Mouse (Mus musculus) adrenal gland, adult 8-10 months (tissue): ENCODE measurements around the gene Ric8b. TPM values are rescaled to one million over a fixed set of nuclear protein-coding genes. Genes with fewer than 3 reads are reported as not detected.
A peak's percentile ranks its signal among the peaks of the same experiment; 100 is the strongest.

Source experiments
- DNase-seq: peaks from one replicate; pipeline ENCODE4 v3.0.0; 2022
- total RNA-seq, 4 experiments: library from RNA; stranded (reverse); gene quantifications; 2 replicates each; pipeline ENCODE4 v1.2.4; 2022

Gene Ric8b
- total RNA-seq = 10 to 100 TPM; 28.9 to 43.8 (median 33.8) TPM

- peak; percentile 95 for DNase-seq
These were observed at the start of gene Ric8b for GRCm38 (mm10) chr10:84916810-84917730. Gene Ric8b (plus strand): TSS chr10:84917616.

GRCm38 (mm10) chr10:84871285-84871684, 46.1 kb upstream of the Ric8b start:
- DNase-seq = no peak

DNA sequence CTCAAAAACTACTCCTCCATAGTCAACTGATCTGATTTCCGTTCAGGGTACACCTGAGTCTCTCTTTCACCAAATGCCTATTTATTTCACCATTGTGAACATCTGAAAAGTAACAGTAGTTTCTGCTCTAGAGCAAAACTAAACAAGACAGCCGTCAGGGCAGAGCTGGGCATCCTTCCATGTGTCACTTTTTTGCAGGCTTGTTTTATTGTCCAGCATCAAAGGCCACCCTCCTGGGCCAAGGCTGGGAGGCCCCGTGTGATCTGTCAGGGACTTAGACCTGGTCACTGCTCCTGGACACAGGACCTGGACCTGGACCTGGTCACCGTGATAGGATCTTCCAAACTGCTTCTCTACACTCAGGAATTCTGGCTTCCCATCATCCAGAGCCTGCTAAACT, 45.5 kb upstream of the Ric8b start:
- DNase-seq = peak; percentile 19

- no peak for DNase-seq
These were observed 37.4 kb upstream of the Ric8b start for GRCm38 (mm10) chr10:84879823-84880571.

- DNase-seq = no peak
These were observed 34.9 kb upstream of the Ric8b start for GRCm38 (mm10) chr10:84882528-84882927.

DNA sequence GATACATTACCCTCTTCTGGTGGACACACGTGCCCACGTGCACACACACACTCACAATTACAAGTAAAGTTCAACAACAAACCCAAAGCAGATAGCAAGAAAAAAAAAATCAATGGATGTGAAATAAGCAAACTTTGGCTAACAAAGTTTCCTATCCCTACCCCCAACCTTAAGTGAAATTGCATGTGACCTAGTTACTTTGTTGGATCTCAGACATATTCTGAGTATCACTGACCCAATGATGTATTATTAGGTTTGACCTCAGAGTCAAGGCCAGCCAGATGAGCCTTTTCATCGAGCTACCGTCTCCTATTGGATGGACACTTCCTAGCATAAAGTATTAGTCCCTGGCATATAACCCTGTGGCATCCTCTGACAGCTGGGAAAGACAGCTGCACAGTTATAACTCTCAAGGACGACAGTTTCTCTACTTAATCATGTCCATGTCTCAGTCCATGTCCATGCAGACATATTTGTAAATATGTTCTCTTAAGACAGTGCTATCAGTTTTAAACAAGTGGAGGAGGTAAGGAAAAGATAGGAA, 32.0 kb upstream of the Ric8b start:
- no peak for DNase-seq

- no peak for DNase-seq
These were observed 31.2 kb upstream of the Ric8b start for GRCm38 (mm10) chr10:84886221-84886627.

DNA sequence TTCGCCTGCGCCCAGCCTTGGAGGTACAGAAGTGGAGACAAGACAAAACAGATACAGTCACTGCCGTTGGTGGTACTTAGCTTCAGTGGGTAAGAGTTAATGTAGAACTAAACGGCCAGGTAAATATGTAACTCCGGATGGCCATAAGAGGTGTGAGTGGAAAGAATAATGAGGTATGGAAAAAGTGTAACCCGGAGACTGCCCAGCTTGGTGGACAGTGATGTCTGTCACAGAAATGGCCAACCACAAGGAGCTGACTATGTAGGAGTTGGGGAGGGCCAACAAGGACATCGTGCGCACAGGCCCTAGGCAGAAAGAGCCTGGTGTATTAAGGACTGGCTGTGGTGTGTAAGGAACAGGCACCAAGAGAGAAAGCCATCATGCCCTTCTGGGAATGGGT, 30.6 kb upstream of the Ric8b start:
- DNase-seq = no peak

DNA sequence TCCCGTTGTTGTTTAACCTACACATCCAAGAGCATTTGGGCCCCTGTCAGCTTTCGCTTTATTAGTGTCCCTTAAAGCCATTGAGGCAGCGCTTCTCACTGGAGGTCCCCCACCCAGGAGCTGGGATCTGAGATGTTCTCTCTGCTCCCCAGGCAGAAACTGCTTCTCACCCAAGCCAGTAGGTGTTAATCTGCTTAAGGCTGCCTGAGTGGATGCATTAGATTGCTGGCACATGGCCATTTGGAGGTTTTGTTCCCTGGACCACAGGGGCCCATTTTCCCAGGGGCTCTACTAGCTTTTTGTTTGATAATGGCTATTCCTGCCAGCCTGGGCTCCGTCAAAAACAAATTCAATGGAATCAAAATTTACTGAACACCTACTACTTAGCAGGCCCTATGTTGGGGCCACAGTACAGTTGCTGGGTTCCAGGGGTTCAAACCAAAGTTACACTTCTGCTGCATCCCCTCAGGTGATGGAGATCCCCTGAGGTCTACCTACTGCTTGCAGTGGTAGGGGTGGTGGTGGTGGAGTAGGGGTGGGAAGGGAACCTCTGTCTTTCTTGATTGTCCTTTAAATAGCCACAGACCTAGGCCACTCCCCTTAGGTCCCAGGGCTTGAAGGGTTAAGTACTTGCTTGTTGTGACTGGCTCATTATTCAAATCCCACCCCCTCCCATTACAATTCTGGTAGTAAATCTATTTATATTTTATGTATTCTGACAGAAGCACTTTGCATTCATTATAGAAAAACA, 28.1 kb upstream of the Ric8b start:
- no peak for DNase-seq

DNA sequence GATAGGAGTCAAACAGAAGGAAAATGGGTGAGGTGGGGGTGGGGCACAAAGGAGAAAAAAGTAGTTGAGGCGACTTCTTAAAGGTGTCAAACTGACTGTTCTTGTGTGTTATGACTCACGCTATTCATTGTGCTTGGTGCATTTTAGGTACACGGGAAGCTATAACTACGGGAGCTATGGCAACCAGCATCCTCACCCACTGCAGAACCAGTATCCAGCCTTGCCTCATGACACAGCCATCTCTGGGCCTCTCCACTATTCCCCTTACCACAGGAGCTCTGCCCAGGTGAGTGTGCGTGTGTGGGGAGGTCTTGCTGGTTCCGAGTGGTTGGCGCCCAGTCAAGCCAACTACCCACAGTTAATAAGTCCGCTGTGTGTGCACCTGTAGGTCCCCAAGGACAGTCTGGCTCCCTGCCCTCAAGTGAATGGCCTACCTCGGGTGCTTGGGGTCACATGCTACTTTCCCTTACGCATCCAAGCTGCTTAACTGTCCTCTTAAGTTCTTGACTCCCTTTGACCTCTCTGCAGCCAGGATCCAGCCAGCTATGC, 21.5 kb upstream of the Ric8b start:
- DNase-seq = no peak

GRCm38 (mm10) chr10:84896941-84897930, 20.2 kb upstream of the Ric8b start:
- no peak for DNase-seq

DNA sequence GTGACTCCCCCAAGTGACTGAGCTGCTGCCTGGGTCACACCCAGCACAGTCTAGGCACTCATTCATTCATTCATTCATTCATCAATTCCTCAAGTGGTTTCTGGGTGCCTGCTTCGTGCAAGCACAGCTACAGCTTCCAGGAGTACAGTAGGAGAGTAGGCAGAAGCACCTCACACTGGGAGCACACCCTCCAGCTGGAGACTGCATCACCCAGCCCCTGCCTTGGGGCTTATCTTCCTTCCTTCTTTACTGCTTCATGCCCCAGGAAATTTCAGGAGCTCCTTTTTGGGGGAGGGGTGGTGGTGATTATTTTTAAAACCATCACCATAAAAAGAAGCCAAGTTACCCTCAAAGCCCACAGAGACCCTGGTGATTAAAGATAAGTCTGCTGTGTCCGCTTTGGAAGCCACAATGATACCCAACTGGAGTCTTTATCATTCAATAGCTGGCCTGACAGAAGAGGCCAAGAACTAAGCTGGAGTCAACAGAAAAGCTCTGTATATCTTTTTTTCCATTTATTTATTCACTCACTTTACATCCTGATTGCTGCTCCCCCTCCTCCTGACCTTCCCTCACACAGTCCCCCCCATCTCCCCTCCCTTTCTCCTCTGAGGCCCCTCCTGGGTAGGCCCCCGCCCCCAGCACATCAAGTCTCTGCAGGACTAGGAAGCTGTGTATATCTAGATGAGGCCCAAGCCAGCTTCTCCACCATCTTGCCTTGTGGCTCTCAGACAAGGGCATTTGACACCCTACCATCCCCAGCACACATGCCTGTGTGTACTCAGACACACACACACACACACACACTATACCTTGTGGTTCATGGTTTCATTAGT, 19.1 kb upstream of the Ric8b start:
- DNase-seq = no peak

GRCm38 (mm10) chr10:84901676-84902075, 15.7 kb upstream of the Ric8b start:
- DNase-seq = no peak

- no peak for DNase-seq
These were observed 15.2 kb upstream of the Ric8b start for GRCm38 (mm10) chr10:84902213-84902612.

DNA sequence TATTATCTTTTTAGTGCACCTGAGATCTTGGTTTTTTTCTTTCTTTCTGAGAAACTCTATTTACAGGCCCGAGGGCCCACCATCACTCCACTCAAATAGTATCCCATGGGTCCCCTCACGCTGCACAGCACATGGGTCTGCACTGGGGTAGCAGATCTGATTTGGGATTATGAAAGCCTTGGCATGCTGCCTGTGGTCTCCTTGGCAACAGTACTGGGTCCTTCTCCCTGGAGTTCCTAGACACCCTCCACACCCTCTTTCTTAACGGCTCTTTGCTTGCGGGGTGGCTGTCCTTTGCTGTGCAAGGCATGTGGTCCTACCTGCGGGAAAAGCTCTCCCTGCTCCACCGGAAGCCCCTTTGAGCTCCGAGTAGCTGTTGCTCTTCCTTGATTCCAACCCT, 14.1 kb upstream of the Ric8b start:
- DNase-seq = peak; percentile 23

DNA sequence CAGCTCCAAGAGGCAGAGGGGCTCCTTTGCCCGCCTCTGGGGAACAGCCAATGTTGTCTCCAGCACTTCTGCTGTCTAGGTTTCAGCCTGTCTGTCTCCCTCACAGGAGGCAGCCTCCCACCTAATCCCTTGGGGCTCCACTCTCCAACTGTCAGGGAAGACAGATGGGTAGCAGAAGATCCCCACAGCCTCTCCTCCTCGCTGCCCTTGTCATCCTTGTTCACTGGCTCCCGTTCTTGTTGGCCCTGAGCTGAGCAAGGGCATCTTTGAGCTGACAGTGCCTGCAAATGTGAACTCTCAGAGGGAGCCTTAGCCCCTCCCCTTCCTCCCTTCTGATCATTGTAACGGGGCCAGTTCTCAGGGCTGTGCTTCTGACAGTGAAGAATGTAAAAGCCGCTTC, 13.7 kb upstream of the Ric8b start:
- DNase-seq = peak; percentile 25

GRCm38 (mm10) chr10:84906895-84907294, 10.5 kb upstream of the Ric8b start:
- no peak for DNase-seq

DNA sequence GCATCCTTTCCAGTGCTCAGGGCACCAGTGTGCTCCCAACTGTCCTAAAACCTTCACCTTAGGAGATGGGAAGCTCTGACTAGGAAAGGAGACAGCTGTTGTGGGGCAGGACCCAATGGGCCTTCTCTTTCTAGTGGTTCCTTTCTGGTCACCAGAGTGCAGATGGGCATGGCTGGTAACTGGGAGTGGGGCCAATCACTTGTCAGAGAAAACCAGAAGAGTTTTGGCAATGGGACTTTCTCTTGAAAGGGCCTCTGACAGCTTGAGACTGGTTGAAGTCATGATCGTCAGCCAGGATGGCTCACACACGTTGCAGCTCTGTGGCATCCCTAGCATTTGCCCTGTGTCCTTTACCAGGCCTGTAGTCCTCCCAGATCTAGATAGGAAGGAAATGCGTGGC, 9.4 kb upstream of the Ric8b start:
- DNase-seq = no peak

GRCm38 (mm10) chr10:84908471-84908870, 8.9 kb upstream of the Ric8b start:
- no peak for DNase-seq
